Mouse (Mus musculus) limb, embryonic 14.5 days (tissue): ENCODE data around the gene Rabggtb. TPM values are rescaled to one million over a fixed set of nuclear protein-coding genes. Genes with fewer than 3 reads are reported as not detected.
A peak's percentile ranks its signal among the peaks of the same experiment; 100 is the strongest.

Source experiments
- ATAC-seq: fragments of 200-750 bp; cut with Nextera tagmentation; 2 replicates; pipeline ENCODE4 v1.8.0; 2017; ENCODE audit warnings: low read depth, moderate number of reproducible peaks, moderate TSS enrichment; ENCODE audit not compliant: low FRiP score
- DNase-seq: peaks from one replicate; pipeline ENCODE4 v3.0.0-alpha.2; 2015; ENCODE audit warnings: low spot score
- H3K27ac ChIP-seq: fragments of 300-500 bp; sonication (generic); replicated peaks from 2 replicates; pipeline ENCODE4 v1.5.1; 2014; ENCODE audit warnings: low read depth, mild to moderate bottlenecking, low read length, moderate library complexity, mixed read lengths
- H3K27me3 ChIP-seq: fragments of 300-500 bp; sonication (generic); 2 replicates; pipeline ENCODE4 v1.6.1; 2014; ENCODE audit warnings: low read length, mixed read lengths; ENCODE audit not compliant: control insufficient read depth, insufficient read depth
- H3K36me3 ChIP-seq: fragments of 300-500 bp; sonication (generic); 2 replicates; pipeline ENCODE4 v1.6.1; 2014; ENCODE audit warnings: mild to moderate bottlenecking, low read length, moderate library complexity, mixed read lengths; ENCODE audit not compliant: control insufficient read depth, insufficient read depth
- H3K4me1 ChIP-seq: fragments of 300-500 bp; sonication (generic); 2 replicates; pipeline ENCODE4 v1.6.1; 2014; ENCODE audit warnings: antibody characterized with exemption, low read length, mixed read lengths; ENCODE audit not compliant: control insufficient read depth, insufficient read depth
- H3K4me2 ChIP-seq: fragments of 300-500 bp; sonication (generic); replicated peaks from 2 replicates; pipeline ENCODE4 v1.6.1; 2014; ENCODE audit warnings: low read depth, mild to moderate bottlenecking, low read length, moderate library complexity; ENCODE audit not compliant: severe bottlenecking
- H3K4me3 ChIP-seq: fragments of 300-500 bp; sonication (generic); replicated peaks from 2 replicates; pipeline ENCODE4 v1.5.1; 2014; ENCODE audit warnings: low read length
- H3K9ac ChIP-seq: fragments of 300-500 bp; sonication (generic); 2 replicates; pipeline ENCODE4 v1.6.1; 2014; ENCODE audit warnings: mild to moderate bottlenecking, low read depth, low read length, moderate library complexity; ENCODE audit not compliant: severe bottlenecking
- H3K9me3 ChIP-seq: fragments of 300-500 bp; sonication (generic); 2 replicates; pipeline ENCODE4 v1.6.1; 2016; ENCODE audit warnings: low read length; ENCODE audit not compliant: control insufficient read depth
- POLR2A ChIP-seq: fragments of 200-500 bp; IDR thresholded peaks from 2 replicates; pipeline ENCODE4 v1.8.0; 2012; ENCODE audit warnings: inconsistent platforms, mild to moderate bottlenecking, moderate library complexity, borderline replicate concordance; ENCODE audit not compliant: insufficient read depth, insufficient read length; ENCODE audit errors: extremely low read depth
- WGBS: fragments of 180-500 bp; shearing (Covaris S2); extraction: QIAGEN DNeasy Blood & Tissue Kit; methylation state at CpG from one replicate; pipeline ENCODE4 v1.1.7; 2014; 5-methylcytosine and 5-hydroxymethylcytosine counted together
- polyA plus RNA-seq, 2 experiments: library from polyadenylated mRNA; depleted of rRNA in 1 of 2; stranded (reverse) in 1 of 2; unstranded in 1 of 2; fragments of >200 nt; fragmentation: Nextera tagmentation in 1 of 2; extraction: Ambion mirVana in 1 of 2; gene quantifications; 2 replicates each; pipeline versions ENCODE4 v1.2.1 to v1.2.3; 2012 to 2014

Gene Rabggtb
- polyA plus RNA-seq, 2 experiments = 50.7 to 115 TPM

GRCm38 (mm10) chr3:153921147-153921910 is 8.5 kb upstream of the Rabggtb start:
- 93% methylated on average over 10 of the region's 10 CpGs for WGBS
- no peak overlapping the region for H3K27ac ChIP-seq
- ATAC-seq = no peak

GRCm38 (mm10) chr3:153917200-153917599 is 4.4 kb upstream of the Rabggtb start:
- peak; percentile 63 for DNase-seq
- Histone ChIP-seq H3K27ac (no peak overlapping the region), H3K4me3 (no peak overlapping the region), H3K27me3 (no peaks in the 10 kb centered on the region), H3K9me3 (no peaks in the 10 kb centered on the region), H3K4me2 (no peak overlapping the region), H3K9ac (no peak overlapping the region), H3K4me1 (peaks cover 5% of the 10 kb centered on the region; the same call in 1 of the 2 replicates), H3K36me3 (peaks cover 3% of the 10 kb centered on the region; the same call in 1 of the 2 replicates)
- no peak for TF ChIP-seq POLR2A
- no peak for ATAC-seq
- 0% methylated on average over 1 of the region's 1 CpGs for WGBS

More at GRCm38 (mm10) chr3:153921147-153921910, 8.5 kb upstream of the Rabggtb start:
- no peaks in the 10 kb centered on the region for H3K9me3 ChIP-seq
- no peaks in the 10 kb centered on the region for H3K27me3 ChIP-seq
- H3K9ac ChIP-seq = no peak overlapping the region
- no peak for TF ChIP-seq POLR2A
- no peak overlapping the region for H3K4me2 ChIP-seq
- DNase-seq = no peak
- peaks cover 30% of the 10 kb centered on the region for H3K36me3 ChIP-seq
- no peak overlapping the region for H3K4me3 ChIP-seq
- H3K4me1 ChIP-seq = no peaks in the 10 kb centered on the region

DNA sequence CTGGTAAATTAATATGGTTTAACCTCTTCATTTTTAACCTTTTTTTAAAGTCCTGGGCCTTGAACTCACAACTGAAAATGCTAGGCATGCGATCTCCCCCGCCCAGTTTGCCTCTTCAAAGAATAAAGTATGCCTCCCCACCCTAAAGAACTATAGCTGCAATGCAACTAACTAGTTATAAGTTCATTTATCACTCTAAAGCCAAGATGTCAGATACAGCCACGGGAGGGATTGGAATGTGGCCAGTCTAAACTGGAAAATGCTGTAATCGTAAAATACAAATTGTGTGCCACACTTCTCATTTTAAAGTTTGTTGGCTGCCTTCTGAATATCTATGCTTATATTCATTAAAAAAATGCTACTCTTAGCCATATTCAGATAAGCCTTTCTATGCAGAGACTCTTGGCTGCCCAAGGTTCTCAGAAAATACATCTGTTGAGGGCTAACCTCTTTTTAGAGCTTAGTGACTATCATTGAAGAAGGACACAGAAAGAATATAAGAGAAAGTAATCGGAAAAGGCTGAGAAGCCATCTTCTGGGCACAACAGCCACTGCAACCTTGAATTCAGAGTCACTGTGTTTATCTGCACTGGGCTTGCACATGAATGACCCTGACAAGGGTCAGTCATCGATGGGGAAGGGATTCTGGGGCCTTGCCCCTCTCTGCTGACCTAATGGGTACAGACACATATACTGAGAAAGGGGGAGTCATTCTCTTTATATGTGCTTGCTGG is 868 bp upstream of the Rabggtb start:
- Histone ChIP-seq H3K9me3 (no peaks in the 10 kb centered on the region), H3K4me2 (peak overlapping the region; percentile 52), H3K27ac (peak overlapping the region; percentile 90), H3K4me3 (peak overlapping the region; percentile 89), H3K27me3 (no peaks in the 10 kb centered on the region), H3K36me3 (peaks cover 29% of the 10 kb centered on the region), H3K9ac (peak overlapping the region; percentile 97), H3K4me1 (peaks cover 22% of the 10 kb centered on the region)
- no peak for TF ChIP-seq POLR2A
- WGBS = 41% methylated on average over 6 of the region's 6 CpGs
- DNase-seq (no peak), ATAC-seq (no peak)

GRCm38 (mm10) chr3:153911882-153912440 is 848 bp downstream of the Rabggtb start:
- no peak for DNase-seq
- H3K9me3 ChIP-seq = no peaks in the 10 kb centered on the region
- peak overlapping the region; percentile 72 for H3K4me2 ChIP-seq
- ATAC-seq = no peak
- TF ChIP-seq POLR2A = no peak
- H3K9ac ChIP-seq = peak overlapping the region; percentile 97
- peaks cover 22% of the 10 kb centered on the region for H3K4me1 ChIP-seq
- H3K27me3 ChIP-seq = no peaks in the 10 kb centered on the region
- peaks cover 46% of the 10 kb centered on the region for H3K36me3 ChIP-seq
- peak overlapping the region; percentile 89 for H3K4me3 ChIP-seq
- peak overlapping the region; percentile 90 for H3K27ac ChIP-seq
- WGBS = 3% methylated on average over 12 of the region's 12 CpGs

DNA sequence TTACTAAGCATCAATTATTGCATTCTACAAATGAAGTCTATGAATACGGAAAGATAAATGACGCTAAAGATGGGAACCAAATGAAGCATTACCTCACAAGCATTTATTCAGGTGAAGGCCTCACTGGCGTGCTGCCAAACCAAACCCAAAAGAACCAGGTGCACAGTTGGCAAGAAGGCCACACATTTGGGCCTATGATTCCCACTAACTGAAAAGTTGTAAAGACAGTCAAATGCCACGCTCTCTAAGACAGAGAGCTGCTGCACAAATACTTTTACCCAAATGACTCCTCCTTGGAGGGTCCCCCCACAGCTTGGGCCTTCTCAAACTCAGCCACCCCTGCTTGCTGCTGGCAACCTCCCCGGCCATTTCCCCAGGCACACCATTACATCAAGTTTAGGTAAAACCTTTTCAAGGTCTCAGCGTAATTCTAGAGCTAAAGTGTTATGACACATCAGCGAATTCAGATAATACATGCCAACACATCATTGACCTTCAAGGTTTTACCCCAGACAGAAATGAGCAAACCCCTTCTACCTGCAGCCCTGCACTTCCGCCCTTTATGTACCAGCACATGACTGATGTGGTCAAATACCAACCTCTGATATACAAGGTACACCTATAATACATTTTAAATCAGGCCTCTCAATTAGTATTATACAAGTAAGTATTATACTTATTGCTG is 1.5 kb downstream of the Rabggtb start:
- H3K9me3 ChIP-seq = no peaks in the 10 kb centered on the region
- peaks cover 22% of the 10 kb centered on the region for H3K4me1 ChIP-seq
- peak overlapping the region; percentile 72 for H3K4me2 ChIP-seq
- peak overlapping the region; percentile 97 for H3K9ac ChIP-seq
- WGBS = 46% methylated on average over 8 of the region's 8 CpGs
- H3K27me3 ChIP-seq = no peaks in the 10 kb centered on the region
- TF ChIP-seq POLR2A = no peak
- no peak for DNase-seq
- ATAC-seq = no peak
- H3K4me3 ChIP-seq = peak overlapping the region; percentile 89
- H3K36me3 ChIP-seq = peaks cover 52% of the 10 kb centered on the region
- no peak overlapping the region for H3K27ac ChIP-seq
